Comparison of ENCODE assay signal across 28 mouse cellular contexts in genomic region chr8:73329131-73329530, GRCm38 (mm10). TPM values are rescaled to one million over a fixed set of nuclear protein-coding genes. Genes with fewer than 3 reads are reported as not detected.
"Had no signal": no experiment of that assay in that cellular context is flagged by ENCODE, and none has a peak within 500 bp of the region (broad histone marks: within the 10 kb centered on the region; RNA-seq: fewer than 3 reads in every experiment).

No protein-coding gene starts in this region.

- H3K9me3 ChIP-seq: embryonic facial prominence, embryonic 10.5 days; embryonic facial prominence, embryonic 12.5 days; embryonic facial prominence, embryonic 13.5 days; embryonic facial prominence, embryonic 15.5 days; forebrain, embryonic 10.5 days; forebrain, embryonic 12.5 days; forebrain, embryonic 13.5 days; forebrain, embryonic 15.5 days had no signal

- H3K9ac ChIP-seq: embryonic facial prominence, embryonic 12.5 days; embryonic facial prominence, embryonic 13.5 days; embryonic facial prominence, embryonic 15.5 days; forebrain, embryonic 12.5 days; forebrain, embryonic 13.5 days; forebrain, embryonic 15.5 days; forebrain, postnatal 0 days had no signal

- H3K27me3 ChIP-seq: embryonic facial prominence, embryonic 12.5 days; embryonic facial prominence, embryonic 13.5 days; embryonic facial prominence, embryonic 15.5 days; forebrain, embryonic 12.5 days; forebrain, embryonic 13.5 days; forebrain, embryonic 15.5 days had no signal

- DNase-seq: cerebellum, adult 18-20 months; cerebellum, adult 2 months; cerebellum, adult 8-10 months; cerebellum, adult 9-10 months; cerebellum, adult 9-11 months; cerebellum, postnatal 10 days; cerebellum, postnatal 14 days; cerebellum, postnatal 25 days; cerebellum, postnatal 36 days; embryo, embryonic 11 days; forebrain, postnatal 0 days; gastrocnemius, adult 2 months; gastrocnemius, postnatal 10 days; gastrocnemius, postnatal 14 days; gastrocnemius, postnatal 25 days; gastrocnemius, postnatal 36 days; heart, adult 18-20 months had no signal

- H3K4me3 ChIP-seq: embryonic facial prominence, embryonic 10.5 days; embryonic facial prominence, embryonic 12.5 days; embryonic facial prominence, embryonic 13.5 days; embryonic facial prominence, embryonic 15.5 days; erythroblast, embryonic 14.5 days; forebrain, embryonic 10.5 days; forebrain, embryonic 12.5 days; forebrain, embryonic 13.5 days; forebrain, embryonic 15.5 days; gastrocnemius, adult 2 months had no signal

- H3K36me3 ChIP-seq: embryonic facial prominence, embryonic 12.5 days; embryonic facial prominence, embryonic 15.5 days; forebrain, embryonic 15.5 days had no signal

- H3K4me1 ChIP-seq: embryonic facial prominence, embryonic 10.5 days; embryonic facial prominence, embryonic 12.5 days; forebrain, embryonic 12.5 days had no signal

- ATAC-seq: forebrain, embryonic 13.5 days; forebrain, embryonic 14.5 days; forebrain, embryonic 15.5 days; forebrain, embryonic 16.5 days; forebrain, postnatal 0 days had no signal

- H3K4me2 ChIP-seq: embryonic facial prominence, embryonic 12.5 days; embryonic facial prominence, embryonic 13.5 days; embryonic facial prominence, embryonic 15.5 days; forebrain, embryonic 12.5 days; forebrain, embryonic 13.5 days; forebrain, embryonic 15.5 days had no signal

- H3K27ac ChIP-seq: embryonic facial prominence, embryonic 10.5 days; embryonic facial prominence, embryonic 12.5 days; embryonic facial prominence, embryonic 13.5 days; embryonic facial prominence, embryonic 15.5 days; forebrain, embryonic 10.5 days; forebrain, embryonic 12.5 days; forebrain, embryonic 13.5 days; forebrain, embryonic 15.5 days; gastrocnemius, adult 2 months had no signal

RNA-seq across cellular contexts. Expression of gene Large1, which starts 24.2 kb away (rescaled TPM):
- polyA plus RNA-seq: erythroblast, embryonic 14.5 days had no signal
